8 mouse cellular contexts compared by ENCODE assay signal in genomic region chr9:96478071-96478888, GRCm38 (mm10). TPM values are rescaled to one million over a fixed set of nuclear protein-coding genes. Genes with fewer than 3 reads are reported as not detected.
DNase-seq lines count a peak whose midpoint lies in the region; ATAC-seq lines count a peak whose summit lies in the region.

Rnf7 (minus strand) TSS chr9:96478675.

- no peaks in the 10 kb centered on the region for H3K9me3 ChIP-seq in hindbrain, embryonic 14.5 days (ENCODE audit: control insufficient read depth, low read length)

- H3K27ac ChIP-seq in hindbrain, embryonic 14.5 days, result peak within 1 kb of the TSS; percentile 89

- H3K4me3 ChIP-seq in hindbrain, embryonic 14.5 days (replicated peaks; ENCODE audit: low read length), result peak within 1 kb of the TSS; percentile 73

- peaks cover 8% of the 10 kb centered on the region for H3K4me1 ChIP-seq in hindbrain, embryonic 14.5 days (replicated peaks; ENCODE audit: control insufficient read depth, insufficient read depth, low read length)

- under 1% methylated on average over 72 of the region's 74 CpGs for WGBS in hindbrain, embryonic 14.5 days

- H3K36me3 ChIP-seq in hindbrain, embryonic 14.5 days (replicated peaks; ENCODE audit: control insufficient read depth, insufficient read depth), result peaks cover 11% of the 10 kb centered on the region; the same call in 1 of the 2 replicates

- no peaks in the 10 kb centered on the region for H3K27me3 ChIP-seq in hindbrain, embryonic 14.5 days (ENCODE audit: control insufficient read depth, insufficient read depth, low read length)

- peak; percentile 99 for ATAC-seq in hindbrain, embryonic 14.5 days (ENCODE audit: low FRiP score)

- peak within 1 kb of the TSS; percentile 83 for H3K9ac ChIP-seq in hindbrain, embryonic 14.5 days

- H3K4me2 ChIP-seq in hindbrain, embryonic 14.5 days (replicated peaks), result peak within 1 kb of the TSS; percentile 67

- DNase-seq in R1 (ENCODE audit: low read depth, low spot score), result peak; percentile 96
- DNase-seq in cerebellum, postnatal 25 days, result peak; percentile 100
- DNase-seq in frontal cortex, postnatal 25 days (ENCODE audit: low spot score in 2 of 2), result peak; percentile 99
- peak; percentile 99 for DNase-seq in hindbrain, embryonic 14.5 days (ENCODE audit: low spot score)
- peak; percentile 99 to 100 for DNase-seq in layer of hippocampus, postnatal 36 days
- DNase-seq in lung, postnatal 36 days, result peak; percentile 99
- peak; percentile 99 for DNase-seq in retina, postnatal 1 day
- DNase-seq in urinary bladder, adult 18-20 months (ENCODE audit: low spot score in 2 of 2), result peak; percentile 96 to 97

RNA-seq across cellular contexts. Expression of gene Rnf7, which starts in this region (rescaled TPM):
- polyA plus RNA-seq in hindbrain, embryonic 14.5 days (2014; fragmentation: Nextera tagmentation; extraction: Ambion mirVana), result 250 and 268 TPM in 2 replicates
- total RNA-seq in layer of hippocampus, postnatal 36 days (2021), result 10 to 100 TPM; 56.9 to 73.0 TPM

Comparison
In these comparisons a context has a peak if more than half of its experiments do, and no peak if none do; other contexts are left out.
1. Peak in every context shown above with its lines: DNase-seq, ATAC-seq, H3K4me3 ChIP-seq and H3K27ac ChIP-seq.